Mouse (Mus musculus): ENCODE measurements around the gene Plvap.

GRCm38 (mm10) chr8:71547590-71547989 lies 36.0 kb upstream of the Plvap start:
- TF ChIP-seq CTCF (conservative IDR thresholded peaks at IDR 0.05; ENCODE audit: low read length) (no peak), NANOG (IDR thresholded peaks at IDR 0.05; ENCODE audit: borderline replicate concordance, low read length) (no peak), POU5F1 (IDR thresholded peaks at IDR 0.05; ENCODE audit: borderline replicate concordance, low read length) (no peak)
